Comparison of ENCODE assay signal across 26 mouse cellular contexts in genomic region chr8:104628402-104628801, GRCm38 (mm10). TPM values are rescaled to one million over a fixed set of nuclear protein-coding genes. Genes with fewer than 3 reads are reported as not detected.
DNase-seq lines count a peak whose midpoint lies in the region; ATAC-seq lines count a peak whose summit lies in the region.
"Had no signal": no experiment of that assay in that cellular context is flagged by ENCODE, and none has a peak within 500 bp of the region (broad histone marks: within the 10 kb centered on the region; RNA-seq: fewer than 3 reads in every experiment).

No protein-coding gene starts in this region.

- intact Hi-C loops in heart, postnatal 10 days (cut with DNase I): no loop called here

- DNase-seq in heart, adult 18-20 months: peak; percentile 52 to 63
- DNase-seq in heart, adult 9 months (ENCODE audit: low spot score in 2 of 2): no peak
- DNase-seq in ZHBTc4 (ENCODE audit: low read depth, low spot score) (peak; percentile 25), adipocyte (ENCODE audit: low spot score) (no peak)
- peak; percentile 63 to 78 for DNase-seq in heart, postnatal 10 days
- DNase-seq in cerebellum, adult 9-11 months: no peak
- DNase-seq: adrenal gland, adult 2 months; cerebellum, postnatal 14 days; right cerebral cortex, adult 18-20 months; thymus, adult 18-20 months; thymus, postnatal 4 days had no signal

- no peak for ATAC-seq in heart, embryonic 11.5 days (replicated peaks; ENCODE audit: insufficient number of reproducible peaks, low FRiP score, low TSS enrichment)
- ATAC-seq: forebrain, embryonic 16.5 days; hindbrain, postnatal 0 days; intestine, postnatal 0 days had no signal

- no peak overlapping the region for H3K9ac ChIP-seq in heart, embryonic 11.5 days (ENCODE audit: low read depth, low read length)
- H3K9ac ChIP-seq: embryonic facial prominence, embryonic 15.5 days; liver, embryonic 14.5 days; midbrain, embryonic 12.5 days had no signal

- peak overlapping the region; percentile 77 for H3K4me3 ChIP-seq in heart, embryonic 11.5 days (ENCODE audit: low read depth, low read length)
- H3K4me3 ChIP-seq: embryonic facial prominence, embryonic 15.5 days; midbrain, embryonic 12.5 days had no signal

- no peaks in the 10 kb centered on the region for H3K27me3 ChIP-seq in heart, embryonic 11.5 days (ENCODE audit: control insufficient read depth, insufficient read depth, low read length)

- peak overlapping the region; percentile 76 for H3K4me2 ChIP-seq in heart, embryonic 11.5 days
- H3K4me2 ChIP-seq: embryonic facial prominence, embryonic 15.5 days; midbrain, embryonic 12.5 days had no signal

- H3K9me3 ChIP-seq in heart, embryonic 11.5 days (replicated peaks; ENCODE audit: control insufficient read depth, low read length): no peaks in the 10 kb centered on the region
- H3K9me3 ChIP-seq: embryonic facial prominence, embryonic 15.5 days; midbrain, embryonic 12.5 days had no signal

- peaks cover 37% of the 10 kb centered on the region for H3K4me1 ChIP-seq in heart, embryonic 11.5 days (ENCODE audit: control insufficient read depth, insufficient read depth, low read length)

- WGBS in heart, embryonic 11.5 days (ENCODE audit: insufficient replicate concordance): 90% methylated on average over 21 of the region's 21 CpGs

- H3K36me3 ChIP-seq in heart, embryonic 11.5 days (ENCODE audit: control insufficient read depth, insufficient read depth, low read length): peaks cover 5% of the 10 kb centered on the region; the same call in 1 of the 2 replicates
- H3K36me3 ChIP-seq: embryonic facial prominence, embryonic 15.5 days; midbrain, embryonic 12.5 days had no signal

- peak overlapping the region; percentile 92; the same call in 1 of the 2 replicates for H3K27ac ChIP-seq in heart, embryonic 11.5 days (ENCODE audit: low read depth, low read length)
- H3K27ac ChIP-seq: embryonic facial prominence, embryonic 15.5 days; hindbrain, postnatal 0 days; kidney, postnatal 0 days; liver, embryonic 14.5 days; midbrain, embryonic 12.5 days had no signal

RNA-seq across cellular contexts. Expression of gene Rrad, which starts 2.7 kb away (rescaled TPM):
- 100 to 1,000 TPM in 1 of 2 experiments, 10 to 100 TPM in 1; 88.7 to 108 TPM for total RNA-seq in heart, adult 18-20 months (2021)
- 300 and 328 TPM in 2 replicates for polyA plus RNA-seq in heart, embryonic 11.5 days (2014; fragmentation: Nextera tagmentation; extraction: Ambion mirVana)
- total RNA-seq in heart, postnatal 10 days (2021): 100 to 1,000 TPM; 221 to 337 TPM

RNA-seq across cellular contexts. Expression of gene Cdh16, which starts 4.2 kb away (rescaled TPM):
- 1 to 10 TPM; 3.9 to 5.2 TPM for total RNA-seq in heart, adult 18-20 months (2021)
- polyA plus RNA-seq in heart, embryonic 11.5 days (2014; fragmentation: Nextera tagmentation; extraction: Ambion mirVana): 14.5 and 16.4 TPM in 2 replicates
- 1 to 10 TPM; 3.2 to 3.6 TPM for total RNA-seq in heart, postnatal 10 days (2021)
- total RNA-seq: adrenal gland, adult 2 months; hematopoietic stem cell, adult 5-6 weeks; hindbrain, postnatal 0 days; layer of hippocampus, adult 8-10 months; left cerebral cortex, postnatal 25 days; monocyte, adult 5-6 weeks had no signal
- polyA plus RNA-seq: adrenal gland, adult 2 months; C2C12; forebrain, embryonic 16.5 days; hindbrain, postnatal 0 days; intestine, postnatal 0 days; midbrain, embryonic 12.5 days; neural tube, embryonic 11.5 days; small intestine, adult 2 months had no signal

RNA-seq across cellular contexts. Expression of gene Ciao2b, which starts 13.4 kb away (rescaled TPM):
- 10 to 100 TPM; 62.2 to 66.5 TPM for total RNA-seq in heart, adult 18-20 months (2021)
- 189 and 199 TPM in 2 replicates for polyA plus RNA-seq in heart, embryonic 11.5 days (2014; fragmentation: Nextera tagmentation; extraction: Ambion mirVana)
- 10 to 100 TPM; 65.1 to 71.7 TPM for total RNA-seq in heart, postnatal 10 days (2021)

RNA-seq across cellular contexts. Expression of gene Pdp2, which starts 37.2 kb away (rescaled TPM):
- 10 to 100 TPM; 18.1 to 22.5 TPM for total RNA-seq in heart, adult 18-20 months (2021)
- polyA plus RNA-seq in heart, embryonic 11.5 days (2014; fragmentation: Nextera tagmentation; extraction: Ambion mirVana): 9.5 and 10.2 TPM in 2 replicates
- 10 to 100 TPM in 1 of 2 experiments, 1 to 10 TPM in 1; 7.2 to 10.6 TPM for total RNA-seq in heart, postnatal 10 days (2021)

Comparison
In these comparisons a context has a peak if more than half of its experiments do, and no peak if none do; other contexts are left out.
1. DNase-seq: peak in heart, adult 18-20 months (2 of 2), ZHBTc4 (single experiment) and heart, postnatal 10 days (2 of 2); none in heart, adult 9 months (0 of 2), cerebellum, adult 9-11 months (single experiment) and adipocyte (single experiment).